Comparison of ENCODE assay signal across 19 mouse cellular contexts in genomic region chr3:101460618-101461017, GRCm38 (mm10).
DNase-seq lines count a peak whose midpoint lies in the region; ATAC-seq and TF ChIP-seq lines count a peak whose summit lies in the region.
"Had no signal": no experiment of that assay in that cellular context is flagged by ENCODE, and none has a peak within 500 bp of the region (broad histone marks: within the 10 kb centered on the region; RNA-seq: fewer than 3 reads in every experiment).

No protein-coding gene starts in this region.

- H3K79me2 ChIP-seq in heart, adult 2 months (replicated peaks; ENCODE audit: control insufficient read depth, insufficient read depth, low read length) = no peaks in the 10 kb centered on the region

- H3K4me3 ChIP-seq in embryonic facial prominence, embryonic 10.5 days = no peak overlapping the region
- H3K4me3 ChIP-seq in limb, embryonic 10.5 days = no peak overlapping the region
- no peak overlapping the region for H3K4me3 ChIP-seq in midbrain, embryonic 16.5 days (ENCODE audit: low read depth, low read length)
- no peak overlapping the region for H3K4me3 ChIP-seq in heart, adult 2 months
- H3K4me3 ChIP-seq: erythroblast, embryonic 14.5 days; heart, embryonic 12.5 days; layer of hippocampus, adult 2 months had no signal

- ATAC-seq in midbrain, embryonic 16.5 days = no peak

- no peak overlapping the region for H3K4me2 ChIP-seq in midbrain, embryonic 16.5 days (ENCODE audit: low read length)
- H3K4me2 ChIP-seq: heart, embryonic 12.5 days had no signal

- intact Hi-C loops in heart, adult 2 months (cut with DNase I) = loop anchor here (5.0 kb wide), 1 partner anchor 488 kb away; no protein-coding TSS in a partner anchor

- 63% methylated on average over 7 of the region's 7 CpGs for WGBS in embryonic facial prominence, embryonic 10.5 days
- WGBS in limb, embryonic 10.5 days = 43% methylated on average over 7 of the region's 7 CpGs
- 52% methylated on average over 7 of the region's 7 CpGs for WGBS in midbrain, embryonic 16.5 days
- 77% methylated on average over 7 of the region's 7 CpGs for WGBS in heart, adult 2 months

- peak overlapping the region; percentile 80 for H3K27ac ChIP-seq in embryonic facial prominence, embryonic 10.5 days (replicated peaks)
- H3K27ac ChIP-seq in limb, embryonic 10.5 days = peak overlapping the region; percentile 72
- peak overlapping the region; percentile 66; the same call in 1 of the 2 replicates for H3K27ac ChIP-seq in midbrain, embryonic 16.5 days (ENCODE audit: low read length)
- H3K27ac ChIP-seq in heart, adult 2 months = no peak overlapping the region
- H3K27ac ChIP-seq: layer of hippocampus, adult 2 months; liver, embryonic 14.5 days had no signal

- H3K9ac ChIP-seq in midbrain, embryonic 16.5 days (ENCODE audit: low read depth, low read length) = no peak overlapping the region
- no peak overlapping the region for H3K9ac ChIP-seq in heart, adult 2 months (ENCODE audit: low read depth, low read length)
- H3K9ac ChIP-seq: forebrain, postnatal 0 days; heart, embryonic 12.5 days; liver, embryonic 14.5 days had no signal

- DNase-seq in cerebellum, postnatal 14 days = peak; percentile 69 to 71
- no peak for DNase-seq in cerebellum, adult 9-10 months
- no peak for DNase-seq in embryonic facial prominence, embryonic 10.5 days (ENCODE audit: low spot score)
- DNase-seq in limb, embryonic 10.5 days (ENCODE audit: low spot score) = no peak
- no peak for DNase-seq in adrenal gland, adult 18-20 months (ENCODE audit: low spot score in 2 of 2)
- DNase-seq in heart, adult 2 months = no peak
- no peak for DNase-seq in urinary bladder, postnatal 36 days (ENCODE audit: low spot score in 2 of 2)
- DNase-seq: adrenal gland, postnatal 10 days; cerebellum, adult 18-20 months; forebrain, postnatal 0 days; kidney, postnatal 10 days; right cerebral cortex, adult 18-20 months; thymus, adult 2 months had no signal

- TF ChIP-seq CTCF in heart, adult 2 months (IDR thresholded peaks at IDR 0.05) = no peak

- H3K9me3 ChIP-seq in embryonic facial prominence, embryonic 10.5 days = peaks cover 9% of the 10 kb centered on the region
- H3K9me3 ChIP-seq in limb, embryonic 10.5 days (replicated peaks) = no peaks in the 10 kb centered on the region; the same call in 1 of the 2 replicates
- no peaks in the 10 kb centered on the region for H3K9me3 ChIP-seq in midbrain, embryonic 16.5 days (replicated peaks; ENCODE audit: control insufficient read depth, low read length, poor library complexity, severe bottlenecking)

- no peak for TF ChIP-seq POLR2A in heart, adult 2 months (IDR thresholded peaks at IDR 0.05; ENCODE audit: insufficient read depth, low read depth, low read length)

- no peak for TF ChIP-seq EP300 in heart, adult 2 months (IDR thresholded peaks at IDR 0.05; ENCODE audit: insufficient read depth, low read depth, low read length)

- peaks cover 21% of the 10 kb centered on the region for H3K4me1 ChIP-seq in embryonic facial prominence, embryonic 10.5 days
- peaks cover 22% of the 10 kb centered on the region for H3K4me1 ChIP-seq in limb, embryonic 10.5 days
- H3K4me1 ChIP-seq in midbrain, embryonic 16.5 days (ENCODE audit: control insufficient read depth, insufficient read depth, low read length) = peaks cover 16% of the 10 kb centered on the region
- no peaks in the 10 kb centered on the region; the same call in 1 of the 2 replicates for H3K4me1 ChIP-seq in heart, adult 2 months (ENCODE audit: control insufficient read depth, insufficient read depth, low read length)
- H3K4me1 ChIP-seq: heart, embryonic 12.5 days had no signal

- no peaks in the 10 kb centered on the region for H3K27me3 ChIP-seq in embryonic facial prominence, embryonic 10.5 days (replicated peaks; ENCODE audit: low read depth, poor library complexity, severe bottlenecking)
- H3K27me3 ChIP-seq in limb, embryonic 10.5 days (ENCODE audit: low read depth, poor library complexity, severe bottlenecking) = no peaks in the 10 kb centered on the region
- no peaks in the 10 kb centered on the region for H3K27me3 ChIP-seq in midbrain, embryonic 16.5 days (ENCODE audit: control insufficient read depth, insufficient read depth, low read depth, low read length)
- no peaks in the 10 kb centered on the region for H3K27me3 ChIP-seq in heart, adult 2 months (ENCODE audit: control insufficient read depth, insufficient read depth, low read length)
- H3K27me3 ChIP-seq: CH12.LX; heart, embryonic 12.5 days had no signal

- H3K36me3 ChIP-seq in embryonic facial prominence, embryonic 10.5 days (replicated peaks) = peaks cover 68% of the 10 kb centered on the region
- H3K36me3 ChIP-seq in limb, embryonic 10.5 days = peaks cover 77% of the 10 kb centered on the region
- peaks cover 17% of the 10 kb centered on the region for H3K36me3 ChIP-seq in midbrain, embryonic 16.5 days (ENCODE audit: control insufficient read depth, insufficient read depth, low read length)
- no peaks in the 10 kb centered on the region for H3K36me3 ChIP-seq in heart, adult 2 months (ENCODE audit: control insufficient read depth, insufficient read depth, low read length)

Comparison
In these comparisons a context has a peak if more than half of its experiments do, and no peak if none do; other contexts are left out.
1. DNase-seq: peak in cerebellum, postnatal 14 days (2 of 2); none in cerebellum, adult 9-10 months (single experiment), embryonic facial prominence, embryonic 10.5 days (single experiment), limb, embryonic 10.5 days (single experiment), adrenal gland, adult 18-20 months (0 of 2), heart, adult 2 months (0 of 2) and urinary bladder, postnatal 36 days (0 of 2).